Mouse (Mus musculus) adrenal gland, adult 2 months (tissue): ENCODE measurements at regions not wholly inside any gene's neighbourhood (a gene's known extent, or its start where the extent isn't known, plus 50 kb on each side); places are given as distances from the start of the nearest gene placed in this dataset.

Experiments
- DNase-seq: peaks from one replicate; pipeline ENCODE4 v3.0.0; 2021

- DNase-seq: no peak
These were observed 266.8 kb downstream of the Barhl2 start for GRCm38 (mm10) chr5:106191141-106191540.

DNA sequence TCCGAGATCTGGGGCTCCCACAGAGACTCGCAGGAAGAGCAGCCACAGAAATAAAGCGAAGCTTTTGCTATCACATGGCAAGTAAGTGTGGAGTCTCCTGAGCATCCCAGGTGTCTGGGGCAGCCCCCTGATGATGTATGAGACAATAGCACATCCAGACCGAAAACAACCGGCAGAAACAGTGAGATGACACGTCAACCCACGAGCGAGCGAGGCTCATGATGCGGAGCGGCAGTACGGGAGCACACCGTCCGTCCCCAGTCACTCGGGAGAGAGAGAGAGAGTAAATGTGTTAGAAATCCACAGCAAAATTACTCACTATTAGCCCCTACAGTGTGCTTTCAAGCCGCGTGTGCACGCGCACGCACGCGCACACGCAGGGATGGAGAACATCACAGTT, 276.2 kb downstream of the Barhl2 start:
- no peak for DNase-seq

GRCm38 (mm10) chr5:106172162-106172561, 285.8 kb downstream of the Barhl2 start:
- no peak for DNase-seq

GRCm38 (mm10) chr5:106170405-106170804, 287.6 kb downstream of the Barhl2 start:
- no peak for DNase-seq

GRCm38 (mm10) chr5:106167556-106167955, 290.4 kb downstream of the Barhl2 start:
- DNase-seq: no peak

DNA sequence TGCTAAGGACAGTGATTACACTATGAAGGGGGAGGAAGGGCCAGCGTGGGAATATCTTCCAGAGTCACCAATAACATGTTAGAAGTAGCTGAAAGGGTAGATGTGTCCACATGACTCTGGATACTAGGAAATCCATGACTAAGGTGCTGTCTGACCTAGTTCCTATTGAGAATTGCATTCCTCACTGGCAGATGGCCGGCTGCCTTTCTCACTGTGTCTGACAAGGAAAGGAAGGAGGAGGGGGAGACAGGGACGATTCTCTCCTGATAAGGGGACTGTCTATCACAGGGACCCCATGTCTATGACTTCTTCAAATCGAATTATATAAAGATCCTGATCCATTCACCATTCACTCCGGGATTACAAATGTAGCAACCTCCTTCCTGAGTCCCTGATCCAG, 289.9 kb downstream of the Zfp326 start:
- no peak for DNase-seq

GRCm38 (mm10) chr5:106164190-106164589, 287.8 kb downstream of the Zfp326 start:
- no peak for DNase-seq

GRCm38 (mm10) chr5:106162981-106163653, 286.8 kb downstream of the Zfp326 start:
- no peak for DNase-seq

- no peak for DNase-seq
These were observed 262.7 kb downstream of the Zfp326 start for GRCm38 (mm10) chr5:106139109-106139508.

DNA sequence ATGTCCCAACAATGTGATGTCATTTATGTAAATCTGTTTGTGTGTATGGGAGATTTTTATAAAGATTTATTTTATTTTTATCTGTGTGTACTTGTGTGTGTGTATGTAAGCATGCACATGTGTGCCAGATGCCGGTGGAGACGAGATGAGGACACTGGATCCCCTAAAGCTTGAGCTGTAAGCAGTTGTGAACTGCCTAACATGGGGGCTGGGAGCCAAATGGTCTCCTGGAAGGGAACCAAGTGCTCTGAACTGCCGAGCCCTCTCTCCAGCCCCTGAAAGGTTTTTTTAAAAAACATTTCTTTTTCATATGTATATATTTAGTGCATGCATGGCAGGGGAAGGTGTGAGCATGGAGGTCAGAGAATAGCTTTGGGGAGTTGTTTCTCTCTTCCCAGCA, 246.6 kb downstream of the Zfp326 start:
- DNase-seq: no peak

GRCm38 (mm10) chr5:106119584-106119983, 243.2 kb downstream of the Zfp326 start:
- no peak for DNase-seq

DNA sequence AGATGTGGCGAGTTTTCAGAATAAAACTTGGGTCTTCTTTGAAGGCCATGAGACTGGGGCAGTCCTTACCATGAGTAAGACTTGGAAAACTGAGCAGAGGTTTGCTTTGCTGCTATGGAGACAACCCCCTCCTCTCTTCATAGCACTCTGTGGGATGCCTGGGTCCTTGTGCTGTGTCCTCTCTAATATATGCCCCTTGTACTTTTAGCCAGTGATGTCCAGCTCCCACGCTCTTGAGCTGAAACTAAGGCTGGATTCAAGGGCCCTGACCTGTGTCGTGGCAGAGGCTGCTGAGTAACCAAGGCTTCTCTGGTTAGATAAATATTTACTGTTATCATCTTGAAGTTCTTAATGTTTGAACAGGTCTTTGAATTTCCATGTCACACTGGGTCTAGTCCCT, 236.8 kb downstream of the Zfp326 start:
- no peak for DNase-seq

DNA sequence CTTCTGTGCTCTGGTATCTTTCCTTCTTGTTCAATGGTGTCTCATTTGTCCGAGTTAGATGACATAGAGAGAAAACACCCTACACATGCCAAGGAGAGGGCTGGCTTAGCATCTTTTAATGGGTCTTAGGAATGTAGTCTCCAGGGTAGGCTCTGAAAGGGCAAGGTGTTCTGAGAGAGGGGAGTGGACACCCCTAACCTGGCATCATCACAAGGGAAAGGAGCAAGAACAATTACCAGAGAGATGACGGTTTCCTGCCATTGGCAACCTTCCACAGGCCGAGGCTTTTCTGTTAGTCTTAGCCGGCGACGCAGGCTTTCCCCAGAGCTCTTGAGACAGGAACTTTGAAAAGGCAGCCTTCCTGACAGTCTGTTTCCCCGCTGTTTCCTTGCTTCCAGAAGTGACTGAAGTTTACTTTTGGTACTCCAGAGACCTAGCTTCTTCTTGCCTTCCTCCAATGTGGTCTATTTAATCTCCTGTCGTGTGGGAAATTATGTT, 232.2 kb downstream of the Zfp326 start:
- DNase-seq: no peak

- DNase-seq: no peak
These were observed 225.9 kb downstream of the Zfp326 start for GRCm38 (mm10) chr5:106102255-106102654.

DNA sequence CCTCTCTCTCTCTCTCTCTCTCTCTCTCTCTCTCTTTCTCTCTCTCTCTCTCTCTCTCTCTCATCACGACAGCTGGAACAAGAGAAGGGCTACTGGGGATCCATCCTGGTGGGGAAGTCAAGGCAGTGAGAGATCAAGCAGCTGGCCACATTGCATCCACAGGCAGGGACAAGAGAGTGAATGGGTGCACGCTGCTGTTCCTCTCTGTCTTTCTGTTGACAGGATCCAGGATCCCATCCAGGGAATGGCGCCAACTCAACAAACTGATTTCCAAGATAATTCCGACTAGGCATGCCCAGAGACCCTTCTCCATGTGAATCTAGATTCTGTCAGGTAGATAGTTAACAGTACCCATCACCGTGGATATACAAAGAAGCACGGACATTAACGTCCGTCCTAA, 222.5 kb downstream of the Zfp326 start:
- no peak for DNase-seq

DNA sequence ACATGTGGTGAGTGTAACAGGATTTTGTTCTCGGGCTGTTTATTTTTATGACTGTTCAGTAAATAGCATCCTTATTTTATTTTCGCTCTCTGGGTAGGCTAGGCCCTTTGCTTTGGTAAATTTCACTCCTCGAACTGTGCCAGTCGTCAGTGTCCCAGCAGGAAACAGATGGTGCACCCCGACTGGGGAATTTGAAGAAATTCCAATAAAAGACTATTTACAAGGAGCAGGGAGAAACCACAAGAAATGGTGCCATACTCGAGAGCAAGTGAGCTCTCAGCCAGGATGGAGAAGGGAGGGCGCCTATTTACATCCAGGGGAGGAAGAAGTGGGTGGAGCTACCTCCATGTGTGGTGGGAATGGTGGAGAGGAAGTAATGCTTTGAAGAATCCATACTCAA, 213.0 kb downstream of the Zfp326 start:
- no peak for DNase-seq

GRCm38 (mm10) chr5:106088478-106089185, 212.3 kb downstream of the Zfp326 start:
- DNase-seq: no peak

- no peak for DNase-seq
These were observed 207.4 kb downstream of the Zfp326 start for GRCm38 (mm10) chr5:106083786-106084185.

DNA sequence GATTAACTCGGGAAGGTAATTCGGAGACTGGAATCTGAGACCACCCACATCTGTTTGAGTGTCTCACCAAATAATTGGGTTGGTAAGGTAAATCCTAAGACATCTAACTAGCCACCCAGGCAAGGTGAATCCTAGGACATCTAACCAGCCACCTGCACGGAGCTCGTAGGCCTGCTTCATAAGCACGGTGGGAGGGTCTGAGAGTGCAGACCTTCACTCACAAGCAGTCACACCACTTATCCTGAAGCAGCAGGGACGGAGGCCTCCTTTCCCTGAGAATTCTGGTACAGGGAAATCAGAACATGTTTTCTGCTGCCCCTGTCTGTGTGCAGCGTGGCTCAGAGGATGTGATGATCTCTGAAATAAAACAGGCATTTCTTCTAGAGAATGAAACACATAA, 206.5 kb downstream of the Zfp326 start:
- no peak for DNase-seq

- no peak for DNase-seq
These were observed 190.8 kb downstream of the Zfp326 start for GRCm38 (mm10) chr5:106067124-106067551.

DNA sequence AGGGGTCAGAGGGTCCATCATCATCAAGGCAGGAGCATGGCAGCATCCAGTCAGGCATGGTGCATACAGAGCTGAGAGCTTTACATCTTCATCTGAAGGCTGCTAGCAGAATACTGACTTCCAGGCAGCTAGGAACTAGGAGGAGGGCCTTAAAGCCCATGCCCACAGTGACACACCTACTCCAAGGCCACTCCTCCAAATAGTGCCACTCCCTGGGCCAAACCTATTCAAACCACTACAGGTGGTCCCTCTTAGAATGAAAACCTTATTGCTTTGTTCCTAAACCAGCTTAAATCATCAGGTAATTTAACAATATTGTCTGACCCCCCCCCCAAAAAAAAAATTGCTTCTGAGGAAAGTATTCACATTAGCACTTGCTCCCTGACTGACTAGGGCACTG, 190.3 kb downstream of the Zfp326 start:
- no peak for DNase-seq

DNA sequence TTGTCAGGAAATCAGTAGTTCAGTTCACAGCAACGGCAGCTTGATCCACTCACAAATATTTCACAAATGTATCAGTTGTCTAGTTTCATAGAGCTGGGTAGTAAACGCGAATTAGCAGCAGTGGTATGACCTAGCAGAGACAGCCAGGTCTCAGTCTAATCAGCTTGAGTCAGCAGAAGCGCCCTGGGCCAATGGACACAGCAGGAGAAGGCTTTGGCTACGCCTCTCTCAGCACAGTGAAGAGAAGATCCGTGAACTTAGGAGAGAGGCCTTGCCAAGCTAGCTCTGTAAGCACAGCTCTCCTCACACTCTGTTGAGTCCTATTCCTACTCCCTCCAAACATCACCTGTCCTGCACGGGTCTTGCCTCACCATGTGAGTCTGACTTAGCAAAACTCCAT, 188.0 kb downstream of the Zfp326 start:
- DNase-seq: no peak

DNA sequence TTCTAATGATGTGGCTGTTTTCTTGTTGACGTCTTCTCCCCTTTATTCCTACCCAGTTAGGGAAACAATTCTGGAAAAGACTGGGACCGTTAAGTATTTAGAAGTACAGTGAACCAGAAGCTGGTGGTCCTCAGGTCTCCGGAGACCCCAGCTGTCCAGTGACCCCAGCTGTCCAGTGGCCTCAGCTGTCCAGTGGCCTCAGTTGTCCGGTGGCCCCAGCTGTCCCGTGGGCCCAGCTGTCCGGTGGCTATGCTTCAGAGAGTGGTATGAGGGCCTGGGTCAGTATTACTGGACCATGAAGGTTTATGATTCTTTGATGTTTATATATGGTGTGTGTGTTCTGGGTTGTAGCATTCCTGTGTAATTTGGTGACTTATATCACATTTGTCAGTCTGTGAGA, 186.6 kb downstream of the Zfp326 start:
- no peak for DNase-seq

DNA sequence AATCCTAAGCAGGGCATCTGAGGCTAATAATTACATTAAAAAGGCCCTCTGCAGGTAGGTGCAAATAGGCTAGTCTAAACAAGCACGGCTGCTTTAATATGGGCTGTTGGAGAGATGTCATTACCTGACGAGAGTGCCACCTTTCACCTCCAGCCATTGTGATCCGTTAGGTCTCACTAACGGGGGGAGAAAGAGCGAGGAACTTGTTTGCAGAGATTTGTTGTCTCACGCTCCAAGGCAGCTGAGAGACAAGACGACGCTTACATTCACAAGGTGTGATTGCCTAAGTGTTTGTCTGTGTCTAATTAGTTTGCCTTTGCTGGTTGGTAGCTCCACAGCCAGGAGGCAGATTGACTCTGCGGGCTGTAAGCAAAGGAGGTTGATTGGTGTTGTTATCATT, 180.3 kb downstream of the Zfp326 start:
- DNase-seq: no peak
